Mouse (Mus musculus): ENCODE results near the gene Cox6a1. TPM values are rescaled to one million over a fixed set of nuclear protein-coding genes. Genes with fewer than 3 reads are reported as not detected.
"Not testable (repeated sequence)": the region's sequence is repeated elsewhere in the genome, so short reads cannot be mapped to it uniquely, and the experiment has no call there.

Cox6a1 gene
- polyA plus RNA-seq (2016; fragmentation: Nextera tagmentation; extraction: Ambion mirVana), result 718 and 743 TPM in 2 replicates

DNA sequence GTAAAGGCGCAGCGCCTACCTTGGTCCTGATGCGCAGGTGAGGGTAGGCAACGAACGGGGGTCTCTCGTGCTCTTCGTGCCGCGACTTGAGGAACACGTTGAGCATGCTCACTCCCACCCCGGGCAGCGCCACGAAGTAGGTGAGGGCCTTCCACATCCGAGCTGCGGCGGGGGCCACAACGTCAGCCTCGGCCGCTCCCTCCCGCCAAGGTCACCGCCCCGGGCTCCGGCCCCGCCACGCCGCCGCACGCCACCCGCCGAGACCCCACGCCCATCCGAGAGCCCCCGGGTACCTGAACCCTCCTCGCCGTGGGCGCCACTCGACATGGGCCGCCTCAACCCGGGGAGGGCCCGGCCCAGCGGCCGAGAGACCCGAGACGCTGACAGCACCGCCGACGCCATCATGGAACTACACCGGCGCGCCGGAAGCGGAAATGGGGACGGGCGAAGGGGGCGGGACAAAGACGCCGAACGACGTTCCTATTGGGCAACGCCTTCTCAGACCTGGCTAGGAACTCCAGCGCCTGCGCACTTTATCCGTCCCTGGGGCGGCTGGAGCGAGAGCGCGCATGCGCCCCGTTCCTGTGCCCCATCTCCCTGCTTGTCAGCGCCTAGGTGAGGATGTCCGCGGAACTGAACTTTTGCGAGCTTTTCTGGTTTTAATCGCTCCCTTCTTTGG, at the start of gene Cox6a1:
Gene Cox6a1, minus strand, starts transcription at position 436 of the 679 bp plus-strand sequence.
- Histone ChIP-seq H3K27ac (peak within 1 kb of the TSS; percentile 83), H3K9me3 (replicated peaks) (no peaks in the 10 kb centered on the region), H3K36me3 (peaks cover 36% of the 10 kb centered on the region), H3K27me3 (ENCODE audit: low read depth, poor library complexity, severe bottlenecking) (no peaks in the 10 kb centered on the region), H3K4me1 (peaks cover 21% of the 10 kb centered on the region), H3K4me3 (peak within 1 kb of the TSS; percentile 98)
- peak; percentile 100 for DNase-seq (ENCODE audit: low spot score)
- under 1% methylated on average over 74 of the region's 74 CpGs for WGBS

- Histone ChIP-seq H3K27me3 (ENCODE audit: low read depth, poor library complexity, severe bottlenecking) (peaks cover 48% of the 10 kb centered on the region), H3K27ac (peak overlapping the region; percentile 94), H3K9me3 (replicated peaks) (no peaks in the 10 kb centered on the region), H3K4me1 (peaks cover 21% of the 10 kb centered on the region), H3K36me3 (no peaks in the 10 kb centered on the region), H3K4me3 (peak overlapping the region; percentile 58)
- WGBS, result 4% methylated on average over 48 of the region's 48 CpGs
- DNase-seq (ENCODE audit: low spot score), result peak; percentile 77
Measured at GRCm38 (mm10) chr5:115397839-115398780, 49.3 kb upstream of the Cox6a1 start.

DNA sequence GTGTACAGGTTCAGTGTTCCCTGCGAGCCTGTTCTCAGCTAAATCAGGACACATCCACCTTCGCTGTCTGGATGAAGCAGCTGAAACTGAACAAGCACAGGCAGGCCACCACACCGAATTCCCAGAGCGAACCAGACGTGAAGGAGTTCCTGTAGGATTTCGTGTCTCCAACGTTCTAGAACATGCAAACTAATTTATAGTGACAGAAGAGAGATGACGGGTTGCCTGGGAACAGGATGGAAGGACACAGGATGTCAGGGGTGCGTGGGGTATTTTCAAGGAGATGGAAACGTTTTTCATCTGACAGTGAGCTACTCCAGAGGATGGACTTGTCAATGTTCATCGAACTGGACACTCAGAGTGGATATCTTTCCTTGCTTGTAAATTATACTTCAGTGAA, 47.9 kb upstream of the Cox6a1 start:
- 77% methylated on average over 11 of the region's 11 CpGs for WGBS
- Histone ChIP-seq H3K36me3 (no peaks in the 10 kb centered on the region), H3K9me3 (replicated peaks) (no peaks in the 10 kb centered on the region), H3K4me3 (no peak overlapping the region), H3K4me1 (peaks cover 21% of the 10 kb centered on the region), H3K27ac (no peak overlapping the region), H3K27me3 (ENCODE audit: low read depth, poor library complexity, severe bottlenecking) (peaks cover 45% of the 10 kb centered on the region)
- DNase-seq (ENCODE audit: low spot score), result no peak

DNA sequence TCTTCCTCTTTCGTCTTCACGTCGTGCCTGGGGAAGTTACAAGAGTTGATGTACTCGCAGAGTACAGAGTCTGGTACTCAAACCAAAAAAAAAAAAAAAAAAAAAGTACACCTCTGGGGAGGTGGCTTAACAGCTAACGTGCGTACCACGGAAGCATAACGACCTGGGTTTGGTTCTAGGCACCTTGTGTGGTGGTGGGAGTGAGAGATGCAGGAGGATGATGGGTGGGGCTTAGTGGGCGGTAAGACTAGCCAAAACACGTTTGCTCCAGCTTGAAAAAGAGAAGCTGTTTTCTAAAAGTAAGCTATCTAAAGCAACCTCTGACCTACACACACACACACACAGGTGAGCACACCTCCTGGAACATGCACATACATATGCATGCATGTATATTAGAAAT, 46.1 kb upstream of the Cox6a1 start:
- H3K9me3 ChIP-seq (replicated peaks), result no peaks in the 10 kb centered on the region
- H3K27ac ChIP-seq, result no peak overlapping the region
- no peak overlapping the region for H3K4me3 ChIP-seq
- peaks cover 39% of the 10 kb centered on the region for H3K27me3 ChIP-seq (ENCODE audit: low read depth, poor library complexity, severe bottlenecking)
- H3K4me1 ChIP-seq, result peaks cover 21% of the 10 kb centered on the region
- no peaks in the 10 kb centered on the region for H3K36me3 ChIP-seq
- WGBS, result 17% methylated on average over 10 of the region's 10 CpGs
- no peak for DNase-seq (ENCODE audit: low spot score)

DNA sequence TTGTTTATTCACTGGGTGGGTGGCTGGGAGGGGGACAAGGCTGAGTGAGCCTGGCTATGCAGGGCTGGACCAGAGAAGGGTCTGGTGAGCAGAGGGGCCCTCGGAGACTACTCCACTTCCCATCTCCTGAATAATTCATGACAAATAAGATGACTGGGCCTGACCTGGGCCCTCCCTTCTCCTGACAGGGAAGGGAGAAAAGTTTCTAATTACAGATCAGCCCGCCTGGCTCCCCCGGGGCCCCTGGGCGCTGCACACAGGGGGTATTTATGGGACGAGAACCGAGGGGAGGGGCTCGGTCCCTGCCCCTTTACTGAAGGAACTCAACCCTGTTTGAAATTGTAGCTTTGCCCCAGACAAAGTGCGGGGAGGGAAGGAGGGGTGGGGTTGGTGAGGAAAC, 45.4 kb upstream of the Cox6a1 start:
- 0 out of 2 replicates have a peak overlapping the region, but pooled peaks have one; percentile 0 for H3K4me3 ChIP-seq
- 5% methylated on average over 8 of the region's 8 CpGs for WGBS

GRCm38 (mm10) chr5:115392969-115393368, 44.2 kb upstream of the Cox6a1 start:
- Histone ChIP-seq H3K9me3 (replicated peaks) (no peaks in the 10 kb centered on the region), H3K27ac (no peak overlapping the region), H3K4me3 (no peak overlapping the region), H3K36me3 (no peaks in the 10 kb centered on the region), H3K27me3 (ENCODE audit: low read depth, poor library complexity, severe bottlenecking) (peaks cover 37% of the 10 kb centered on the region), H3K4me1 (peaks cover 14% of the 10 kb centered on the region)
- WGBS, result 85% methylated on average over 1 of the region's 1 CpGs
- DNase-seq (ENCODE audit: low spot score), result no peak

More for the DNA sequence above, 45.4 kb upstream of the Cox6a1 start:
- Histone ChIP-seq H3K4me1 (peaks cover 24% of the 10 kb centered on the region), H3K36me3 (no peaks in the 10 kb centered on the region), H3K27me3 (ENCODE audit: low read depth, poor library complexity, severe bottlenecking) (peaks cover 39% of the 10 kb centered on the region), H3K9me3 (replicated peaks) (no peaks in the 10 kb centered on the region), H3K27ac (no peak overlapping the region)
- DNase-seq (ENCODE audit: low spot score), result no peak

GRCm38 (mm10) chr5:115391935-115392334, 43.2 kb upstream of the Cox6a1 start:
- Histone ChIP-seq H3K4me3 (no peak overlapping the region), H3K36me3 (no peaks in the 10 kb centered on the region), H3K4me1 (peaks cover 13% of the 10 kb centered on the region), H3K27ac (no peak overlapping the region), H3K27me3 (ENCODE audit: low read depth, poor library complexity, severe bottlenecking) (peaks cover 27% of the 10 kb centered on the region), H3K9me3 (replicated peaks) (no peaks in the 10 kb centered on the region)
- DNase-seq (ENCODE audit: low spot score), result no peak
- 49% methylated on average over 9 of the region's 9 CpGs for WGBS

- H3K9me3 ChIP-seq (replicated peaks), result not testable (repeated sequence)
- WGBS, result 87% methylated on average over 2 of the region's 2 CpGs
Measured at GRCm38 (mm10) chr5:115378882-115379281, 30.1 kb upstream of the Cox6a1 start.

DNA sequence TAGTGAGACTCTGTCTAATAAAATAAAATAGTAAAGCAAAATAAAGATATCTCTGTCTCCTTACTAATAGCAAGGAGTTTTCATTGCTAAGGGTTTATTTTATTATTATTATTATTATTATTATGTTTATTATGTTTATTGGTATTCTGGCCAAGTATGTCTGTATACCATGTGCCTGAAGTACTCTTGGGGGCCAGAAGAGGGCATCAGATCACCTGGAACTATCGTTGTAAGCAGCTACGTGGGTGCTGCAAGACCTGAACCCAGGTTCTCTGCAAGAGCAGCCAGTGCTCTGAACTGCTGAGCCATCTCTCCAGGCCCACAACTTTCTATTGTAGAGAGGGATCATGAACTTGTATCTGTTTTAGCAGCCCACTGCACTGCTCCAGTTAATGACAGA, 26.7 kb upstream of the Cox6a1 start:
- no peak overlapping the region for H3K4me3 ChIP-seq
- H3K27me3 ChIP-seq (ENCODE audit: low read depth, poor library complexity, severe bottlenecking), result no peaks in the 10 kb centered on the region
- H3K36me3 ChIP-seq, result no peaks in the 10 kb centered on the region
- no peaks in the 10 kb centered on the region for H3K9me3 ChIP-seq (replicated peaks)
- peaks cover 18% of the 10 kb centered on the region for H3K4me1 ChIP-seq
- DNase-seq (ENCODE audit: low spot score), result no peak
- WGBS, result 80% methylated on average over 2 of the region's 2 CpGs
- no peak overlapping the region for H3K27ac ChIP-seq

More at GRCm38 (mm10) chr5:115378882-115379281, 30.1 kb upstream of the Cox6a1 start:
- not testable (repeated sequence) for DNase-seq (ENCODE audit: low spot score); H3K27me3 ChIP-seq (ENCODE audit: low read depth, poor library complexity, severe bottlenecking); H3K36me3 ChIP-seq; H3K27ac ChIP-seq; H3K4me1 ChIP-seq; H3K4me3 ChIP-seq

DNA sequence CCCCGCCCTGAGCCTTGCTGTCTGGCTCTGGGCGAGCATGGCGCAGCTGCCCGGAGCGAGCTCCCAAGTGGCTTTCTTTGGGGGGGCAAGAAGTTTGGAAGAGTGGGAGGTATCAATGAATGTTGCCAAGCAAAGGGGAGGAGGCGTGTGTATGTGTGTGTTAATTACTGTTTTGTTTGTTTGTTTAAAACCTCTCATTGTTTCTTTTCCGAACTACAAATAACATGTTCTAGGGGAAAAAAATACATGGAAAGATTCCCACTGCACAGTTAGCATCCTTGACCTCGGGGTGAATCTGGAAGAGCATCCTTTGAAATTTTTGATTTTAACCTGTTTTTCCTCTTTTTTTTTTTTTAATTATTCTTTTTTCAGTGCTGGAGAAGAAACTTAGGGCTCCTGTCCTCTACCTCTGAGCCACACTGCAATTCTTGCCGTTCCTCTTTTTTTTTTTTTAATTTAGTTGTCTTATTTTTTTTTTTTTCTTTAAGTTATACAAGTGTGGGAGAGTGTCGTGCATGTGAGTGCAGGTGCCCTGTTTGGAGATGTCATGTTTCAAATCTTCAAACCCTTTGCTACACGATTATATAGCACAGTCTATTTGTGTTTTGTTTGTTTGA, 25.5 kb upstream of the Cox6a1 start:
- H3K27me3 ChIP-seq (ENCODE audit: low read depth, poor library complexity, severe bottlenecking), result no peaks in the 10 kb centered on the region
- WGBS, result 17% methylated on average over 11 of the region's 11 CpGs
- DNase-seq (ENCODE audit: low spot score), result no peak
- H3K36me3 ChIP-seq, result no peaks in the 10 kb centered on the region
- peak overlapping the region; percentile 51 for H3K4me3 ChIP-seq
- peaks cover 18% of the 10 kb centered on the region for H3K4me1 ChIP-seq
- H3K9me3 ChIP-seq (replicated peaks), result no peaks in the 10 kb centered on the region
- H3K27ac ChIP-seq, result peak overlapping the region; percentile 87

GRCm38 (mm10) chr5:115373441-115374203, 24.8 kb upstream of the Cox6a1 start:
- Histone ChIP-seq H3K4me1 (peaks cover 18% of the 10 kb centered on the region), H3K36me3 (no peaks in the 10 kb centered on the region), H3K9me3 (replicated peaks) (no peaks in the 10 kb centered on the region), H3K27me3 (ENCODE audit: low read depth, poor library complexity, severe bottlenecking) (no peaks in the 10 kb centered on the region), H3K4me3 (peak overlapping the region; percentile 51), H3K27ac (peak overlapping the region; percentile 87)
- 22% methylated on average over 26 of the region's 26 CpGs for WGBS
- peak; percentile 69 for DNase-seq (ENCODE audit: low spot score)

DNA sequence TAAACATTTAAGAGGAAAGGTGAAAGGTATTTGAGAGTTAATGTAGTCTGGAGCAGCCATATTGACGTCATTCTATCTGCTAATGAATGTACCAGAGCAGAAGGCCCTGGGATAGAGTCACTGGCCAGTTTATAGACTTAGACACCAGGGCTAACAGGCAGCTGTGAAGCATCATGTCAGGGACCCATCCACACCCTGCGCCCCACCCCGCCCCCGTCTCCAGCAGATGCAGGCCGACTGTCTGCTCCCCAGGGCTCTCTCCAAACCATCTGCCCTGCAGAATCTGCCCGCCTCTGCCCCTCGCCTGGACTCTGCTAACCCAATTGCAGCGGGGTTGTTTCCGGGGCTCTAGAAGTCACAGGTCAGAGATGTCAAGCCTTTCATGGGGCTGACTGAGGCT, 23.0 kb upstream of the Cox6a1 start:
- DNase-seq (ENCODE audit: low spot score), result no peak
- Histone ChIP-seq H3K4me3 (no peak overlapping the region), H3K9me3 (replicated peaks) (no peaks in the 10 kb centered on the region), H3K4me1 (peaks cover 18% of the 10 kb centered on the region), H3K27ac (0 out of 2 replicates have a peak overlapping the region, but pooled peaks have one; percentile 1), H3K36me3 (no peaks in the 10 kb centered on the region), H3K27me3 (ENCODE audit: low read depth, poor library complexity, severe bottlenecking) (no peaks in the 10 kb centered on the region)
- WGBS, result 37% methylated on average over 9 of the region's 9 CpGs
